Mouse (Mus musculus) thymus, adult 2 months (tissue): ENCODE results near the gene Mylk. TPM values are rescaled to one million over a fixed set of nuclear protein-coding genes. Genes with fewer than 3 reads are reported as not detected.

Experiments
- DNase-seq: peaks from one replicate; pipeline ENCODE4 v3.0.0; 2021
- H3K27ac ChIP-seq: fragments of 200-500 bp; 2 replicates; pipeline ENCODE4 v1.5.1; 2012; ENCODE audit warnings: low read length, control low read depth; ENCODE audit not compliant: control insufficient read depth, insufficient read depth
- H3K27me3 ChIP-seq: fragments of 200-500 bp; 2 replicates; pipeline ENCODE4 v1.6.1; 2012; ENCODE audit warnings: mild to moderate bottlenecking, low read length, moderate library complexity, mixed read lengths; ENCODE audit not compliant: control insufficient read depth, insufficient read depth
- H3K36me3 ChIP-seq: fragments of 200-500 bp; 2 replicates; pipeline ENCODE4 v1.6.1; 2012; ENCODE audit warnings: mild to moderate bottlenecking, low read length, moderate library complexity; ENCODE audit not compliant: control insufficient read depth, insufficient read depth
- H3K4me1 ChIP-seq: fragments of 200-500 bp; replicated peaks from 2 replicates; pipeline ENCODE4 v1.6.1; 2012; ENCODE audit warnings: low read length; ENCODE audit not compliant: control insufficient read depth, insufficient read depth
- H3K4me3 ChIP-seq: fragments of 200-500 bp; 2 replicates; pipeline ENCODE4 v1.5.1; 2012; ENCODE audit warnings: mild to moderate bottlenecking, low read length, control low read depth, moderate library complexity; ENCODE audit not compliant: control insufficient read depth, insufficient read depth
- CTCF ChIP-seq: fragments of 200-500 bp; IDR thresholded peaks from 2 replicates; pipeline ENCODE4 v1.5.1; 2012; ENCODE audit warnings: mild to moderate bottlenecking, control low read depth, low read length, moderate library complexity, borderline replicate concordance; ENCODE audit not compliant: control insufficient read depth, poor library complexity, insufficient read depth; ENCODE audit errors: extremely low read depth
- POLR2A ChIP-seq: fragments of 200-500 bp; IDR thresholded peaks from 2 replicates; pipeline ENCODE4 v1.6.1; 2012; ENCODE audit warnings: mild to moderate bottlenecking, low read length, control low read depth, moderate library complexity; ENCODE audit not compliant: control insufficient read depth, poor library complexity, insufficient read depth; ENCODE audit errors: extremely low read depth
- WGBS: fragments of 180-500 bp; shearing (Covaris S2); methylation state at CpG from one replicate; pipeline ENCODE4 v1.1.7; 2018; 5-methylcytosine and 5-hydroxymethylcytosine counted together
- polyA plus RNA-seq: library from polyadenylated mRNA; depleted of rRNA; stranded (reverse); fragments of >200 nt; gene quantifications from 2 replicates; pipeline ENCODE4 v1.2.3, GENCODE M21; 2012

Mylk gene
- polyA plus RNA-seq, 1 experiment, result 7.2 TPM

GRCm38 (mm10) chr16:35000923-35001560, 256.0 kb downstream of the Mylk start:
- 85% methylated on average over 10 of the region's 10 CpGs for WGBS
- no peaks in the 10 kb centered on the region for H3K4me1 ChIP-seq
- no peak for DNase-seq
- TF ChIP-seq POLR2A, result no peak
- TF ChIP-seq CTCF, result no peak
- no peaks in the 10 kb centered on the region for H3K36me3 ChIP-seq
- H3K4me3 ChIP-seq, result no peak overlapping the region
- no peaks in the 10 kb centered on the region for H3K27me3 ChIP-seq
- no peak overlapping the region for H3K27ac ChIP-seq

- no peak overlapping the region for H3K27ac ChIP-seq
- no peaks in the 10 kb centered on the region for H3K36me3 ChIP-seq
- H3K4me1 ChIP-seq, result no peaks in the 10 kb centered on the region
- no peak overlapping the region for H3K4me3 ChIP-seq
- WGBS, result 94% methylated on average over 5 of the region's 5 CpGs
- H3K27me3 ChIP-seq, result no peaks in the 10 kb centered on the region
- TF ChIP-seq CTCF (no peak), POLR2A (no peak)
- DNase-seq, result no peak
These were observed 259.3 kb downstream of the Mylk start for GRCm38 (mm10) chr16:35004356-35004755.

- Histone ChIP-seq H3K4me3 (no peak overlapping the region), H3K36me3 (no peaks in the 10 kb centered on the region), H3K4me1 (no peaks in the 10 kb centered on the region), H3K27ac (no peak overlapping the region), H3K27me3 (no peaks in the 10 kb centered on the region)
- no peak for DNase-seq
- no peak for TF ChIP-seq CTCF
- TF ChIP-seq POLR2A, result no peak
- WGBS, result 91% methylated on average over 2 of the region's 2 CpGs
These were observed 259.7 kb downstream of the Mylk start for GRCm38 (mm10) chr16:35004756-35005155.

- Histone ChIP-seq H3K4me3 (no peak overlapping the region), H3K27me3 (no peaks in the 10 kb centered on the region), H3K27ac (no peak overlapping the region), H3K4me1 (no peaks in the 10 kb centered on the region), H3K36me3 (no peaks in the 10 kb centered on the region)
- DNase-seq, result no peak
- TF ChIP-seq CTCF (no peak), POLR2A (no peak)
- WGBS, result 91% methylated on average over 5 of the region's 5 CpGs
These were observed 261.2 kb downstream of the Mylk start for GRCm38 (mm10) chr16:35006251-35006650.

GRCm38 (mm10) chr16:35007361-35007760, 262.4 kb downstream of the Mylk start:
- Histone ChIP-seq H3K27me3 (no peaks in the 10 kb centered on the region), H3K36me3 (no peaks in the 10 kb centered on the region), H3K4me1 (no peaks in the 10 kb centered on the region), H3K27ac (no peak overlapping the region), H3K4me3 (no peak overlapping the region)
- DNase-seq, result no peak
- TF ChIP-seq POLR2A (no peak), CTCF (no peak)
- WGBS, result 90% methylated on average over 1 of the region's 1 CpGs

- no peak overlapping the region for H3K27ac ChIP-seq
- no peaks in the 10 kb centered on the region for H3K36me3 ChIP-seq
- DNase-seq, result no peak
- no peaks in the 10 kb centered on the region for H3K27me3 ChIP-seq
- H3K4me1 ChIP-seq, result no peaks in the 10 kb centered on the region
- TF ChIP-seq CTCF (no peak), POLR2A (no peak)
- no peak overlapping the region for H3K4me3 ChIP-seq
These were observed 263.4 kb downstream of the Mylk start for GRCm38 (mm10) chr16:35008447-35008846.

- Histone ChIP-seq H3K4me1 (no peaks in the 10 kb centered on the region), H3K36me3 (no peaks in the 10 kb centered on the region), H3K4me3 (no peak overlapping the region), H3K27me3 (no peaks in the 10 kb centered on the region), H3K27ac (no peak overlapping the region)
- DNase-seq, result no peak
- TF ChIP-seq CTCF (no peak), POLR2A (no peak)
- WGBS, result 87% methylated on average over 2 of the region's 2 CpGs
These were observed 268.5 kb downstream of the Mylk start for GRCm38 (mm10) chr16:35013501-35013900.
